Mouse (Mus musculus) intestine, embryonic 15.5 days (tissue): ENCODE data around the gene Vps33b. TPM values are rescaled to one million over a fixed set of nuclear protein-coding genes. Genes with fewer than 3 reads are reported as not detected.

Source experiments
- ATAC-seq: fragments of 200-750 bp; cut with Nextera tagmentation; 2 replicates; pipeline ENCODE4 v1.8.0; 2017; ENCODE audit warnings: moderate TSS enrichment, moderate library complexity
- H3K27ac ChIP-seq: fragments of 300-500 bp; sonication (generic); 2 replicates; pipeline ENCODE4 v1.5.1; 2015; ENCODE audit warnings: mild to moderate bottlenecking, inconsistent platforms
- H3K27me3 ChIP-seq: fragments of 300-500 bp; sonication (generic); replicated peaks from 2 replicates; pipeline ENCODE4 v1.6.1; 2015; ENCODE audit warnings: inconsistent platforms
- H3K36me3 ChIP-seq: fragments of 300-500 bp; sonication (generic); 2 replicates; pipeline ENCODE4 v1.6.1; 2015; ENCODE audit warnings: inconsistent platforms
- H3K4me1 ChIP-seq: fragments of 300-500 bp; sonication (generic); replicated peaks from 2 replicates; pipeline ENCODE4 v1.6.1; 2015; ENCODE audit warnings: inconsistent platforms
- H3K4me2 ChIP-seq: fragments of 300-500 bp; sonication (generic); replicated peaks from 2 replicates; pipeline ENCODE4 v1.6.1; 2015; ENCODE audit warnings: mild to moderate bottlenecking, inconsistent platforms
- H3K4me3 ChIP-seq: fragments of 300-500 bp; sonication (generic); replicated peaks from 2 replicates; pipeline ENCODE4 v1.5.1; 2015; ENCODE audit warnings: inconsistent platforms
- H3K9ac ChIP-seq: fragments of 300-500 bp; sonication (generic); 2 replicates; pipeline ENCODE4 v1.6.1; 2015; ENCODE audit warnings: inconsistent platforms
- H3K9me3 ChIP-seq: fragments of 300-500 bp; sonication (generic); 2 replicates; pipeline ENCODE4 v1.6.1; 2016; ENCODE audit warnings: inconsistent platforms
- WGBS: fragments of 180-500 bp; shearing (Covaris S2); methylation state at CpG from one replicate; pipeline ENCODE4 v1.1.7; 2015; 5-methylcytosine and 5-hydroxymethylcytosine counted together
- polyA plus RNA-seq: library from polyadenylated mRNA; unstranded; fragments of >200 nt; fragmentation: Nextera tagmentation; extraction: Ambion mirVana; gene quantifications from 2 replicates; pipeline ENCODE4 v1.2.1, GENCODE M21; 2015

Gene Vps33b
- polyA plus RNA-seq, 1 experiment from 2014 or later: 12.7 TPM

DNA sequence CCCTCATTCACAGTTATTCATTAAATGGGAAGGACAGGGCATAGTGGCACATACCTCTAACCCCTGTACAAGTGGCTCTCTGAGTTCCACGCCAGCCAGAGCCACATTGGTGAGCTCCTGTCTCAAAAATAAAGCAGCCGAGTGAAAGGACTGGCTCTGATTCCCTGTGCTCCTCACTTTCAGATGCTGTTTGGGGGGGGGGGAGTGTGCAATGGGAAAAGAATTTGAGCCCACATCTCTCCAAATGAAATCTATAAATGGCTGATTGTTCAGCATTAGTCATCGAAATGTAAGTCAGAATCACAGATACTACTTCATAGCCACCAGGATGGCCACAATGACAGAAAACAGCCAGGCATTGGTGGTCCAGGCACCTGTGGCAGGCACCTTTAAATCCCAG lies 27.6 kb downstream of the Vps33b start:
- Histone ChIP-seq H3K4me3 (no peak overlapping the region), H3K9ac (no peak overlapping the region), H3K4me1 (peaks cover 3% of the 10 kb centered on the region; the same call in 1 of the 2 replicates), H3K9me3 (no peaks in the 10 kb centered on the region), H3K36me3 (peaks cover 16% of the 10 kb centered on the region), H3K27me3 (no peaks in the 10 kb centered on the region), H3K4me2 (no peak overlapping the region), H3K27ac (no peak overlapping the region)
- WGBS: 87% methylated on average over 3 of the region's 3 CpGs
- ATAC-seq: no peak

DNA sequence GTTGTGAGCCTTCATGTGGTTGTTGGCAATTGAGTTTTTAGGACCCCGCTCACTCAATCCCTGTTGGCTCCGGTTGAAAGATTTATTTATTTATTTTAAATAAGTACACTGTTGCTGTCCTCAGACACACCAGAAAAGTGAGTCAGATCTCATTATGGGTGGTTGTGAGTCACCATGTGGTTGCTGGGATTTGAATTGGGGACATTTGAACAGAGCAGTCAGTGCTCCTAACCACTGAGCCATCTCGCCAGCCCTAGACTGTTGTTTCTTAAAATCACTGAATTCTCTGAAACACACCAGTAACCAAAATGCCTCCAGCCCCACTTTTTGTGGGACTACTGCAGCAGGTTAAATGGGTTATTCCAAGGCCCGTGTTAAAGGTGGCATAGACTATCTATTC lies 29.3 kb downstream of the Vps33b start:
- 88% methylated on average over 4 of the region's 4 CpGs for WGBS

DNA sequence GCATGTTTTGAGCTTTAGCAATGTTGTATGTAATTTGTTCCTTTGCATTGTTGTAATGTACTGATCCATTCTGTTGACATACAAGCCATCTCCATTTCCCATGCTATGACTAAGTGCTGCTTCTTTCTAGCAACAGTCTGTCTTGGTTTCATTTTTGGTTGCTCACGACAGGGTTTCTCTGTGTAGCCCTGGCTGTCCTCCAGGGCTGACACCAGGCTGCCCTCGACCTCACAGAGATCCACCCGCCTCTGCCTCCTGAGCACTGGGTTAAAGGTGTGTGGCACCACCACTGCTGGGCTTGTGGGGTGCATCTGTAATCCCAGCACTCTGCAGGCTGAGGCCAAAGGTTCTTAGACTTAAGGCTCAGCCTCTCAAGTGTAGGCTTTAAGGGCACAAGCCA lies 30.1 kb downstream of the Vps33b start:
- ATAC-seq: no peak
- 79% methylated on average over 3 of the region's 3 CpGs for WGBS
- H3K4me2 ChIP-seq: no peak overlapping the region
- no peak overlapping the region for H3K9ac ChIP-seq
- H3K27me3 ChIP-seq: no peaks in the 10 kb centered on the region
- H3K4me3 ChIP-seq: no peak overlapping the region
- H3K9me3 ChIP-seq: no peaks in the 10 kb centered on the region
- peaks cover 3% of the 10 kb centered on the region; the same call in 1 of the 2 replicates for H3K4me1 ChIP-seq
- H3K36me3 ChIP-seq: peaks cover 31% of the 10 kb centered on the region
- no peak overlapping the region for H3K27ac ChIP-seq

More for the DNA sequence above, 29.3 kb downstream of the Vps33b start:
- no peak overlapping the region for H3K4me3 ChIP-seq
- ATAC-seq: no peak
- H3K9me3 ChIP-seq: no peaks in the 10 kb centered on the region
- H3K27ac ChIP-seq: no peak overlapping the region
- H3K4me2 ChIP-seq: no peak overlapping the region
- H3K9ac ChIP-seq: no peak overlapping the region
- no peaks in the 10 kb centered on the region for H3K27me3 ChIP-seq
- H3K4me1 ChIP-seq: peaks cover 3% of the 10 kb centered on the region; the same call in 1 of the 2 replicates
- peaks cover 24% of the 10 kb centered on the region for H3K36me3 ChIP-seq

DNA sequence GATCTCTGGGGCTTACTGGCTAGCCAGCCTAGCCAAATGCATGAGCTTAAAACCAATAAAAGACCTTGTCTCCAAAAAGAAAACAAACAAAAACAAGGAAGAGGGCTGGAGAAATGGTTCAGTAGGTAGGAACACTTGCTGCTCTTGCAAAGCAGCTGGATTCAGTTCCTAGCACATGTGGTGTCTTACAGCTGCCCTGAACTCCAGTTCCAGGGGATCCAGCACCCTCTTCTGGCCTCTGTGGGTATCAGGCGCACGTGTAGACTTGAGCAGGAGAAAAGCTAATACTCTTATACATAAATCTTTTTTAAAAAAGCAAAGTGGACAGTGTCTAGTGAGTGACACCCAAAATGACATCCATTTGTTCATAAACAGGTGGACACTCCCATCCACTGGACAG lies 32.1 kb downstream of the Vps33b start:
- Histone ChIP-seq H3K4me1 (peaks cover 3% of the 10 kb centered on the region; the same call in 1 of the 2 replicates), H3K4me2 (no peak overlapping the region), H3K27ac (no peak overlapping the region), H3K27me3 (no peaks in the 10 kb centered on the region), H3K9me3 (no peaks in the 10 kb centered on the region), H3K4me3 (no peak overlapping the region), H3K36me3 (peaks cover 47% of the 10 kb centered on the region), H3K9ac (no peak overlapping the region)
- no peak for ATAC-seq
- 87% methylated on average over 2 of the region's 2 CpGs for WGBS

DNA sequence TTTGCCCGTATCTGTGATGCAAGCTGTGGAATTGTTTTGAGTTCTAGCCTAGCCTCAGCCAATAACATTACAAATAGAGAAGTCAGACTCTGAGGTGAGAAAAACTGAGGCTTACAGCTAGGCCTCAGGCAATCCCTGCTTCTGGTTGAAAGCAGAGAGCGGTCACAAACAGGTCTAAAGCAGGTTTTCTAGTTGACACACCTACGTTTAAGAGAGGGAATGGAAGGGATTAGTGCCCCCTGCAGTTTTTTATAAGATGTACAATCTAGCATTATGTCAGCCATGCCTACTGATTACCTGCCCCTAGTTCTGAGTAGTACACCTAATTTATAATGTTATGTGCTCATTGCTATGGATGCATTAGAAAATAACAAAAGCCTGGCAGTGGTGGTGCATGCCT lies 38.3 kb downstream of the Vps33b start:
- no peak for ATAC-seq
- Histone ChIP-seq H3K36me3 (peaks cover 73% of the 10 kb centered on the region), H3K9me3 (no peaks in the 10 kb centered on the region), H3K27me3 (no peaks in the 10 kb centered on the region), H3K4me3 (no peak overlapping the region), H3K4me2 (no peak overlapping the region), H3K27ac (no peak overlapping the region), H3K4me1 (no peaks in the 10 kb centered on the region), H3K9ac (no peak overlapping the region)
- WGBS: 87% methylated on average over 3 of the region's 3 CpGs

DNA sequence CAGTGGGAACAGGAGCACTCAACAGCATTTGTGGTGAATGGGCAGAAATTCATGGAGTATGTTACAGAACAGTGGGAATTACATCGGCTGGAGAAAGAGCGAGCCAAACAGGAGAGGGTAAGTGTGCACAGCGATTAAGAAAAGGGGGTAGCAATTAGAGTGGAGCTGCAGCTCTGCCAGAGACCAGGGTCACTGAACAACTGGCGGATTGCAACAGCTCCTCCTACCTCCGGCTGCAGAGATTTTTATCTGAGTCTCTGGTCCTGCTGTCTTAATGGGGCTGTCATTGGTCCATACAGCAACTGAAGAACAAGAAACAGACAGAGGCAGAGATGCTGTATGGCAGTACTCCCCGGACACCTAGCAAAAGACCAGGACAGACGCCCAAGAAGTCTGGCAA lies 41.3 kb downstream of the Vps33b start:
- no peak for ATAC-seq
- H3K27ac ChIP-seq: no peak overlapping the region
- no peak overlapping the region for H3K4me2 ChIP-seq
- WGBS: 81% methylated on average over 7 of the region's 7 CpGs
- H3K9ac ChIP-seq: no peak overlapping the region
- peaks cover 76% of the 10 kb centered on the region for H3K36me3 ChIP-seq
- H3K9me3 ChIP-seq: no peaks in the 10 kb centered on the region
- no peaks in the 10 kb centered on the region for H3K4me1 ChIP-seq
- no peaks in the 10 kb centered on the region for H3K27me3 ChIP-seq
- H3K4me3 ChIP-seq: no peak overlapping the region

DNA sequence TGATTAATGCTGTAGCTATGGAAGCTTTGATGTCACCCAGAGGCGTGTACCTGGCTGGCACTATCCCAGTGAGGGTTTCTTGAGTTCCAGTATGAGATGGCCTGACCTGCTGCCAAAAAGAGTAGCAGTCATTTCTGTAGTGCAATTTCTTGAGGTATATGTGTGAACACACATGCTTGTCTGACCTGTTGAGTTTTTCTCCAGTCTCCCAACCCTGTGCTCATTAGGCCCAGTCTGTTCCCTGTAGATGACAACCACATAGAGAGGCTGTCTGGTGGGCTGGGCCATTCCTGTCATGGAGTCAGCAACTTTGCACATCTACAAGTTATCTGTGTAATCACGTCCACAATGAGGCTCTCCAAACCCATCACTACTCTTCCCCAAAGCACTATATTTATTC lies 46.3 kb downstream of the Vps33b start:
- peaks cover 52% of the 10 kb centered on the region for H3K36me3 ChIP-seq
- WGBS: 89% methylated on average over 2 of the region's 2 CpGs

DNA sequence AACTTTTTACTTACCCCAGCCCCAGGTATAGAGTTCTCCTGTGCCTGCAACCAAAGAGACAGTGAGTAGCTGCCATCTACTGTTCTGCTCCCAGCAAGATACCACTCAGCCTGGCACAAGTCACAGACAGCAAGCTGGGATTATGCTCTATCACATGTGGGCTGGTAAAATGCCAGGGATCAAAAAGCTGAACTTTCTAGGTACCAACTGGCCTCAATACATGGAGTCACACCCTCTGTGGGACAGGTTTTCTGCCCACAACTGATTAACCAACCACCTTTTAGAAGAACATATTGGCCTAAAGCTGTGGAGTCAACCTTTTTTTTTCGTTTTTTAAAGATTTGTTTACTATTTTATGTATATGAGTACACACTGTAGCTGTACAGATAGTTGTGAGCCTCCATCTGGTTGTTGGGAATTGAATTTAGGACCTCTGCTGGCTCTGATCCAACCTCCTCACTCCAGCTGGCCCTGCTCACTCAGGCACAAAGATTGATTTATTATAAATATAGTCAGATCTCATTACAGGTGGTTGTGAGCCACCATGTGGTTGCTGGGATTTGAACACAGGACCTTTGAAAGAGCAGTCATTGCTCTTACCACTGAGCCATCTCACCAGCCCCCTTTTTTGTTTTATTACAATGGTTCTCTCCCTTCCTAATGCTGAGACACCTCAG lies 48.1 kb downstream of the Vps33b start:
- Histone ChIP-seq H3K4me1 (no peaks in the 10 kb centered on the region), H3K27me3 (no peaks in the 10 kb centered on the region), H3K4me3 (no peak overlapping the region), H3K9me3 (no peaks in the 10 kb centered on the region), H3K36me3 (peaks cover 40% of the 10 kb centered on the region), H3K9ac (no peak overlapping the region), H3K27ac (no peak overlapping the region), H3K4me2 (no peak overlapping the region)
- no peak for ATAC-seq
- 61% methylated on average over 1 of the region's 1 CpGs for WGBS

More for the DNA sequence above, 46.3 kb downstream of the Vps33b start:
- no peak overlapping the region for H3K9ac ChIP-seq
- H3K27me3 ChIP-seq: no peaks in the 10 kb centered on the region
- H3K27ac ChIP-seq: no peak overlapping the region
- no peak overlapping the region for H3K4me3 ChIP-seq
- H3K4me1 ChIP-seq: no peaks in the 10 kb centered on the region
- no peak for ATAC-seq
- H3K4me2 ChIP-seq: no peak overlapping the region
- H3K9me3 ChIP-seq: no peaks in the 10 kb centered on the region

DNA sequence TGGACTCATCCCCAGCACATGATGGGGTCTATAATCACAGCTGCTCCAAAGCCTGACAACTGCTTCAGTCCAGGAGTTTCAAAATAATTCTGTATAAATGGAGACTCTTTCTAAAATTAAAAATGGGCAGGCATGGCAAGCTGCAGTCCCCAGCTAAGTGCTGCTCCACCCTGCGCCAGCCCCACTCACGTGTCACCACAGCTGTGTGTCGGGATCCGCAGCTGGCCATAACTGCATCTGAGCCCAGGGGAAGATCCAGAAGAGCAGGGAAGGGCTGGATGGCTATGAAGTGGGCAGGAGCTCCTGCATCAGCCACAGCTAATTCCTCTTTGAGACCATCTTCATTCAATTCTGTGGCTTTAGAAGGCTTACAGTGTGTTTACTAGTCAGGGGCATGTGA lies 49.2 kb downstream of the Vps33b start:
- no peak overlapping the region for H3K4me2 ChIP-seq
- H3K9ac ChIP-seq: no peak overlapping the region
- 89% methylated on average over 4 of the region's 4 CpGs for WGBS

DNA sequence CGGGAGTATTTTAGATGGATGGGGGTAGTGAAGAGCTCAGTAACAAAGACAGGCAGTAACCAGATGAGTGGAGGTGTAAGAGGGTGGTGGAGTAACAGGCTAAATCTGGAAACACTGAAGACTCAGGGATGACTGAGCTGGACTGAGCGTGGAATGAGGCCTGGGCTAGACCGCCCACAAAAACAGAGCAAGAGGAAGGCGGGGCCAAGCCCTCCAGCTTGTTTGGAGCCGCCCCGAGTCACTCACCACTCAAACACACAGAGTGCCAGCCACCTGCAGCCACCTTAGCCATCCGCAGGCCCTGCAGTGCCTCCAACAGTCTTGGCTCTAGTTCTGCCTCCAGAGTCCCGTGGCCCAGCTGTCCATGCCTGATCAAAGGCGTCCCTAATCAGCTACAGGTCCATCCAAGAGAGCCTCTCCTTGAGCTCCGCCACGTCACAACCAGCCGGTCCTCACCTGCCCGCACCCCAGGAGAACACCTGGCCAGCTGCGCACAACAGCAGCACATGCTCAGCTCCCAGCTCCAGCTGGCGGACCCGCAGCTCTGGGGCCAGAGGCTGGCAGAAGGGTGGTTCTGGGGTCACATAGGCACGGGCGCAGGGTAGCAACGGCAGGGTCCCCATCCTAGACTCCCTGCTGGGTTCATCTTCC lies 50.5 kb downstream of the Vps33b start:
- no peak overlapping the region for H3K27ac ChIP-seq
- H3K9me3 ChIP-seq: no peaks in the 10 kb centered on the region
- 80% methylated on average over 19 of the region's 19 CpGs for WGBS
- peaks cover 7% of the 10 kb centered on the region; the same call in 1 of the 2 replicates for H3K4me1 ChIP-seq
- H3K27me3 ChIP-seq: no peaks in the 10 kb centered on the region
- no peak overlapping the region for H3K4me3 ChIP-seq
- no peak for ATAC-seq
- no peak overlapping the region for H3K9ac ChIP-seq
- H3K36me3 ChIP-seq: peaks cover 19% of the 10 kb centered on the region
- no peak overlapping the region for H3K4me2 ChIP-seq

More for the DNA sequence above, 49.2 kb downstream of the Vps33b start:
- no peak for ATAC-seq
- Histone ChIP-seq H3K27ac (no peak overlapping the region), H3K9me3 (no peaks in the 10 kb centered on the region), H3K4me3 (no peak overlapping the region), H3K36me3 (peaks cover 31% of the 10 kb centered on the region), H3K27me3 (no peaks in the 10 kb centered on the region), H3K4me1 (0 out of 2 replicates have a peak, but pooled peaks cover 6% of the 10 kb centered on the region)

DNA sequence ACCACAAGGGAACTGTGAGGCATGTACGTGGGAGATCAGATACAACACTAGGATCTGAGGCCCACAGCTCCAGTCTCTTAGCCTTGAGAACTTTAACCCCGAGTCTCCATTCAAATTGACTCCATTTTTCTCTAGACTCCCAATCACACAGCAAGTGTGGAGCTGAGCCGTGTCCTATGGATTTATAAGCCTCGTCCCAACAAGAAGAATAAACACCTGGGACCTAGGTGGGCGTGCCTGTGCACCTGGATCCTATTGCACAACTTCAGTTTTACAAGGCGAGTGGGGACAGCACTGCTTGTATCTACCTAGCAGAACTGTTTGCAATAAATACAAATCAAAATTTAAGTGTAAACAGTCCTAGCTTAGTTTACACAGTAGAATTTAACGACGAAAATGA lies 53.9 kb downstream of the Vps33b start:
- Histone ChIP-seq H3K27ac (peak overlapping the region; percentile 81), H3K4me3 (peak overlapping the region; percentile 50), H3K36me3 (peaks cover 23% of the 10 kb centered on the region), H3K4me2 (peak overlapping the region; percentile 71), H3K9me3 (no peaks in the 10 kb centered on the region), H3K27me3 (no peaks in the 10 kb centered on the region), H3K9ac (peak overlapping the region; percentile 56), H3K4me1 (peaks cover 12% of the 10 kb centered on the region; the same call in 1 of the 2 replicates)
- WGBS: 12% methylated on average over 8 of the region's 8 CpGs
- peak; percentile 32; the same call in 1 of the 2 replicates for ATAC-seq

DNA sequence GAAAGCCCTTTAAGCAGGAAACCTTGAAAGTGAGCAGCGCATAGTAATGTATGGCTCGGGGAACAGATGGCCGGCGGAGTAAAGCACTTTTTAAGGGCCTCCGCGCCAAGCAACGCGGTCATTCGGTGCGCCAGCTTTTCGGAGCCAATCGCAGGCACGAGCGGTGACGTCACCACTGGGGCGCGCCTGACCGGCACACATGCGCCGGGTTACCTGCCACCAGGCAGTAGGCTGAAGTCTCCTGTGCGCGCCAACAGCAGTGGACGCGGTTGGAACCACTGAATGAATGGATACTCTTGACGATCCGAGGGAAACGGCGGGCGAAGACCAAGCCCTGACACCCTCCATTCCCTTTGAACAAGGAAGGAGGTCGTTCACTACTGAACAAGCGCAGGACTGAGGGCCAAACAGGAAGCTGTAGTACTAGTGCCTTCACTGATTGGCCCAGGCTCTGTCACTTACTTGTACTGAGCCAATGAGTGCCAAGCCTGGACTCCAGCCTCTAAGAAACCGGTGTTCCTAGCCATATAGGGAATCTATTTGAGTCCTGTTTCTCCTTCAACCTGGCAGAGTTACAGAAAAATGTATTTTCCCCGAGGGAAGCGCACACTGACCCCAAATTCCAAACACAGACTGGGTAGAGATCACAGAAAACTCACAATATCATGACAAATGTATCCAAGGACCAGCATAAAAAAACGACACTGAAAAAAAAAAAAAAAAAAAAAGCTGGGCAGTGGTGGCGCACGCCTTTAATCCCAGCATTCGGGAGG lies 54.8 kb downstream of the Vps33b start, which contains the start of gene Rccd1:
Gene Rccd1 (minus strand): TSS at position 412 of the 773 bp plus-strand sequence.
- WGBS: 1% methylated on average over 38 of the region's 38 CpGs
- Histone ChIP-seq H3K36me3 (peaks cover 32% of the 10 kb centered on the region), H3K27ac (peak within 1 kb of the TSS; percentile 81), H3K4me3 (peak within 1 kb of the TSS; percentile 50), H3K4me2 (peak within 1 kb of the TSS; percentile 71), H3K4me1 (peaks cover 12% of the 10 kb centered on the region; the same call in 1 of the 2 replicates), H3K27me3 (no peaks in the 10 kb centered on the region), H3K9ac (peak within 1 kb of the TSS; percentile 56), H3K9me3 (no peaks in the 10 kb centered on the region)
- peak; percentile 99 for ATAC-seq
